Mouse (Mus musculus): ENCODE results near the gene Mettl8.

Gene Mettl8

GRCm38 (mm10) chr2:71055300-71056114 lies at the start of gene Mettl8, which contains the start of gene Dcaf17:
Mettl8 (minus strand) TSS chr2:71055583.
Dcaf17 (plus strand) TSS chr2:71055328.
- DNase-seq (ENCODE audit: low spot score in 2 of 2), result peak; percentile 82 to 85

GRCm38 (mm10) chr2:71104696-71105095 lies 49.3 kb upstream of the Mettl8 start:
- no peak for DNase-seq (ENCODE audit: low spot score in 2 of 2)

- DNase-seq (ENCODE audit: low spot score in 2 of 2), result no peak
Measured at GRCm38 (mm10) chr2:71103292-71103680, 47.9 kb upstream of the Mettl8 start.

- DNase-seq (ENCODE audit: low spot score in 2 of 2), result no peak
Measured at GRCm38 (mm10) chr2:71102621-71103291, 47.4 kb upstream of the Mettl8 start.

GRCm38 (mm10) chr2:71096170-71096569 lies 40.8 kb upstream of the Mettl8 start:
- DNase-seq (ENCODE audit: low spot score in 2 of 2), result no peak

GRCm38 (mm10) chr2:71090660-71091445 lies 35.5 kb upstream of the Mettl8 start:
- no peak for DNase-seq (ENCODE audit: low spot score in 2 of 2)

- no peak for DNase-seq (ENCODE audit: low spot score in 2 of 2)
Measured at GRCm38 (mm10) chr2:71089766-71090165, 34.4 kb upstream of the Mettl8 start.

GRCm38 (mm10) chr2:71083454-71084193 lies 28.2 kb upstream of the Mettl8 start:
- DNase-seq (ENCODE audit: low spot score in 2 of 2), result no peak

GRCm38 (mm10) chr2:71082416-71082815 lies 27.0 kb upstream of the Mettl8 start:
- DNase-seq (ENCODE audit: low spot score in 2 of 2), result no peak

- no peak for DNase-seq (ENCODE audit: low spot score in 2 of 2)
Measured at GRCm38 (mm10) chr2:71073828-71074227, 18.4 kb upstream of the Mettl8 start.

- no peak for DNase-seq (ENCODE audit: low spot score in 2 of 2)
Measured at GRCm38 (mm10) chr2:71073330-71073729, 17.9 kb upstream of the Mettl8 start.

GRCm38 (mm10) chr2:71071601-71072000 lies 16.2 kb upstream of the Mettl8 start:
- no peak for DNase-seq (ENCODE audit: low spot score in 2 of 2)

GRCm38 (mm10) chr2:71056115-71056835 lies 892 bp upstream of the Mettl8 start:
- DNase-seq (ENCODE audit: low spot score in 2 of 2), result no peak

GRCm38 (mm10) chr2:71054716-71055115 lies 667 bp downstream of the Mettl8 start:
- no peak for DNase-seq (ENCODE audit: low spot score in 2 of 2)

GRCm38 (mm10) chr2:71050511-71050910 lies 4.9 kb downstream of the Mettl8 start:
- no peak for DNase-seq (ENCODE audit: low spot score in 2 of 2)

- no peak for DNase-seq (ENCODE audit: low spot score in 2 of 2)
Measured at GRCm38 (mm10) chr2:71048896-71049295, 6.5 kb downstream of the Mettl8 start.

GRCm38 (mm10) chr2:71046751-71047320 lies 8.5 kb downstream of the Mettl8 start:
- no peak for DNase-seq (ENCODE audit: low spot score in 2 of 2)

GRCm38 (mm10) chr2:71046151-71046550 lies 9.2 kb downstream of the Mettl8 start:
- no peak for DNase-seq (ENCODE audit: low spot score in 2 of 2)

GRCm38 (mm10) chr2:71039522-71040121 lies 15.8 kb downstream of the Mettl8 start:
- DNase-seq (ENCODE audit: low spot score in 2 of 2), result peak; percentile 59 to 63

- no peak for DNase-seq (ENCODE audit: low spot score in 2 of 2)
Measured at GRCm38 (mm10) chr2:71037447-71037846, 17.9 kb downstream of the Mettl8 start.
